Mouse (Mus musculus) thymus, postnatal 10 days (tissue): ENCODE measurements around the gene Vmn1r137.
"Not testable (repeated sequence)": the region's sequence is repeated elsewhere in the genome, so short reads cannot be mapped to it uniquely, and the experiment has no call there.

Experiments
- DNase-seq, 2 experiments: peaks; one replicate each; pipeline ENCODE4 v3.0.0; 2021; ENCODE audit warnings: low spot score in 2 of 2

Vmn1r137 gene

GRCm38 (mm10) chr7:21994287-21994686 is at the start of gene Vmn1r137:
Gene Vmn1r137 (plus strand): TSS chr7:21994587.
- DNase-seq, result not testable (repeated sequence)

GRCm38 (mm10) chr7:22028797-22029196 is 34.4 kb downstream of the Vmn1r137 start, which contains the start of gene Vmn1r138:
Gene Vmn1r138 (minus strand): TSS chr7:22028897.
- not testable (repeated sequence) for DNase-seq
